Mouse (Mus musculus): ENCODE results near the gene B3gnt2. TPM values are rescaled to one million over a fixed set of nuclear protein-coding genes. Genes with fewer than 3 reads are reported as not detected.

Gene B3gnt2
- polyA plus RNA-seq, 1 experiment from 2014 or later: 2.0 TPM

DNA sequence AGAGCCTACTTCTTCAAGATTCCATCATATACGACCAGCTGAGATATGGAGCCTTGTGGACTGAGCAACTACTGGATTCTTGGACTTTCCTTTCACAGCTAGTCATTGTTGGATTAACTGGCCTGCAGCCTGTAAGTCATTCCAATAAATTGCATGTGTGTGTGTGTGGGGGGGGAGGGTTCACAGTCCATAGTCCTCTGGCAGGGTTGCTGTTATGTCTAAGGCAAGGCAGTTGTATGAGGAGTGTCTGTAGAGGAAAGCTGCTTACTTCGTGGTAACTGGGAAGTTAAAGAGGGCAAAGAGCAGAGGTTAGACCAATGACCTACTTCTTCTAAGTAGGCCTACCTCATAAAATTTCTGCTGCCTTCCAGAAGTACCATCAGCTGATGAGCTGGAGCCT lies 22.9 kb upstream of the B3gnt2 start:
- no peak overlapping the region for H3K4me2 ChIP-seq
- no peak for ATAC-seq (replicated peaks)
- no peak overlapping the region for H3K9ac ChIP-seq
- H3K4me3 ChIP-seq: no peak overlapping the region
- no peaks in the 10 kb centered on the region for H3K9me3 ChIP-seq
- no peak overlapping the region for H3K27ac ChIP-seq
- no peaks in the 10 kb centered on the region for H3K4me1 ChIP-seq
- 87% methylated on average over 2 of the region's 2 CpGs for WGBS
- H3K36me3 ChIP-seq (replicated peaks): no peaks in the 10 kb centered on the region
- no peaks in the 10 kb centered on the region for H3K27me3 ChIP-seq (replicated peaks)

DNA sequence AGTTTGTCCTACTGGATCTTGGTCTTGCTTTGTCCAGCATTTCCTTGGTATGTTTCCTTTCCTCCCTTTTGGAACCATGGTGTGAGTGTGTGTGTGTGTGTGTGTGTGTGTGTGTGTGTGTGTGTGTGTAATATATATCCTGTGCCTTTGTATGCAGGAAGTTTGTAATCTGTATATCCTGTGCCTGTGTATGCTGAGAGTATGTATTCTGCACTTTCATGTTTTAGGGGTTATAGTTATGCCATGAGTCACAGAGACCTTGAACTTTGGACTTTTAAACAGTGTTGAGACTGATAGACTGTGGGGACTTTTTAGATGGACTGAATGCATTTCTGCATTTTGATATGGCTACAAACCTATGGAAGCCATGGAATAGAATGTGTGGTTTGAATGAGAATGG lies 22.2 kb upstream of the B3gnt2 start:
- Histone ChIP-seq H3K9me3 (no peaks in the 10 kb centered on the region), H3K4me1 (no peaks in the 10 kb centered on the region), H3K27ac (no peak overlapping the region), H3K9ac (no peak overlapping the region), H3K27me3 (replicated peaks) (no peaks in the 10 kb centered on the region), H3K4me3 (no peak overlapping the region), H3K36me3 (replicated peaks) (no peaks in the 10 kb centered on the region), H3K4me2 (no peak overlapping the region)
- no peak for ATAC-seq (replicated peaks)

DNA sequence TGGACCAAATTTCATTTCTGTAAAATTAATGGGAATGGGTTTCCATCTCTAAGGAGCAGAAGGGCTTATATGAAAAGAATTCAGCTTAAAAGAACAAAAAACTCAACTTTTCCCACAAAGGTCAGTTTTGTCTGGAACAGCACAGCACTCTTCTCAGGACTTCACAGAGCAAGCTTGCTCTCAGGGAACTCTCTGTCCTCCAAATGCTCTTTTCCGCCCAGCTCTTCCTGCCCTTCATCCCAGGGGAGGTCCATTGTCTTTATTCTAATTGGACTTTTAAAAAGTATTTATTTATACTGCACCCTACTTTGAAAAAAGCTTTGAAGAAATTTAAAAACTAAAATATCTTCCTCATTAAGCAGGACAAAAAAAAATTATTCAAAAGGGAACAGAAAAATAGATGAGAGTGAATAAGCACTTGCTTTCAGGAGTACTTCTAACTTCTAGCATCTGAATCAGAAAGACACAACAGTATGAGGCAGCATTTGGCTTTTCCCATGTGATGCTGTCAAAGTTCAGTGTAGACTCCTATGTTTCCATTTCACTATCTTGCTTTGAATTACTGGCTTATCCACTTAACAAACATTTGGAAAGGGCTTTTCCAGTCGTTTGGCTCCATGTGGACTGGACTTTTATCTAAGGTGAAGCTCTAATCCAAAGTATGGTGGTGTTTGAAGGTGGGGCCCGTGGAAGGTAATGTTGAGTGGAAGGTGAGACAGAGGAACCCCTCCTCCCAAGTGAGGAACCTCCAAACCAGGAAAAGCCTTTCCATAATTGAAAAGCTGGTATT lies 19.8 kb upstream of the B3gnt2 start:
- Histone ChIP-seq H3K4me3 (no peak overlapping the region), H3K9me3 (no peaks in the 10 kb centered on the region), H3K4me1 (peaks cover 5% of the 10 kb centered on the region), H3K27ac (no peak overlapping the region), H3K9ac (no peak overlapping the region), H3K4me2 (no peak overlapping the region), H3K36me3 (replicated peaks) (no peaks in the 10 kb centered on the region), H3K27me3 (replicated peaks) (no peaks in the 10 kb centered on the region)
- ATAC-seq (replicated peaks): no peak
- 71% methylated on average over 3 of the region's 3 CpGs for WGBS

DNA sequence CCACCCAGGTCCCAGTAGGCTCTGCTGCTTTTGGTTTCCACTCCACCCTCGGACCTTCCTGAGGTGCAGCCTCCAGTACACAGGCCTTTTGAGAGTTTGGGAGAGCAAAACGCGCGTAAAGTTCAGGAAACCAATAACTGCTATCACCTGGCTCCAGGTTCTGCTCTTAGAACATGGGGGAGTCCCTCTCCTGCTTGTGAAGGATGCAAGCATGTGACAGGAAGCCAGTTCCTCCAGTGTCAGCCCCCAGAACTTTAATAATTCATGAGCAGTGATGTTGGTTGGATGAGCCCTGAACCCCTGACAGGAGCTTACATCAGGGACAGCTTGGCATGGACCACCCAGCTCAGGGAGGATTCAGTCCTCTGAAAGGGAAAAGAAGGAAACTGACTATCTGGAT lies 18.9 kb upstream of the B3gnt2 start:
- H3K36me3 ChIP-seq (replicated peaks): no peaks in the 10 kb centered on the region
- no peak overlapping the region for H3K4me3 ChIP-seq
- H3K9me3 ChIP-seq: no peaks in the 10 kb centered on the region
- WGBS: 91% methylated on average over 4 of the region's 4 CpGs
- no peak overlapping the region for H3K9ac ChIP-seq
- H3K27me3 ChIP-seq (replicated peaks): no peaks in the 10 kb centered on the region
- H3K27ac ChIP-seq: no peak overlapping the region
- H3K4me1 ChIP-seq: peaks cover 14% of the 10 kb centered on the region
- no peak for ATAC-seq (replicated peaks)
- H3K4me2 ChIP-seq: no peak overlapping the region

DNA sequence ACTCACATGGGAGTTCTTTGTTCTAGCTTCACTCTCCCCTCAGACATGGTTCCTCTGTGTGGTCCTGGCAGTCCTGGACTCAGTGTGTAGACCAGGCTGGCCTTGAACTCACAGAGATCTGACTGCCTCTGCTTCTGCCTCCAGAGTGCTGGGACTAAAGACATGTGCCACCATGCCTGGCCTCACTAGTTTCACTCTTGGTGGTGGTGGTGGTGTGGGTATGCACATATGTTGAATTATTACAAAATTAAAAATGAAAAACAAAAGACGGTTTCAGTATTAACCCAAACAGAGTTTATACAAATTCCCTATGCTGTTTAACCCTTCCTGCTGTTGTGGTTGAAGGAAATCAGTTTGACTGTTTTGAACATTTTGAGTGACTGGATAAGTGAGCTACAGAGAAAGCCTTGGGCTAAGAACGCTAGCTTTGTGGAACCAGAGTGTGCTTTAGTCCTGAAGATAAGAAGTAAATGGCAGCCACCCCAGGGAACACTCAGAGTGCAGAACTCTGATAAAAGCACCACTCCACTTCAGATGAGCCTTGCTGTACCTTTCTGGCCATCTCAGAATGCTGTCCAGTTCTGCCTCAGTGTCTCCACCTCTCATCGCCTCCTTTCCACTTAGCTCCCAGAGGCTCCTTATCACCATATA lies 16.0 kb upstream of the B3gnt2 start:
- Histone ChIP-seq H3K9ac (no peak overlapping the region), H3K4me2 (no peak overlapping the region), H3K36me3 (replicated peaks) (no peaks in the 10 kb centered on the region), H3K9me3 (no peaks in the 10 kb centered on the region), H3K4me1 (peaks cover 25% of the 10 kb centered on the region), H3K27ac (no peak overlapping the region), H3K4me3 (no peak overlapping the region), H3K27me3 (replicated peaks) (no peaks in the 10 kb centered on the region)
- WGBS: 94% methylated on average over 3 of the region's 3 CpGs
- ATAC-seq (replicated peaks): no peak

DNA sequence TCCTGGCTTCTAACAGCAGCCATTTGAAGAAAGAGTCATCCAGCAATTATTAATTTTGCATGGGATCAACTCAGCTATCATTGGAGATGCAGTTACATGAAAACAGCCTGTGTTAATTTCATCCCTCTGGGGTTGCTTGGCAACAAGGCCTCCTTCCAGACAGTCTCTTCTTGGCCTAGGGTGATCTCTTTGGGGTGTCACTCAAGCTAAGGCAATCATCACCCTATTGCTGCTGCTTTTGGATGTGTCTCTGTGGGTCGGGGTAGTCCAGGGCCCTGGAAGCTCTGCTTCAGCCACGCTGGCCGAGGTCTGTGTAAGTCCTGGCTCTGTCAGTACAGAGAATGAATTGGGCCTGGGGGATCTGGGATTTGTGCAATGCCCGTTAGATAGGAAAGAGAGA lies 14.5 kb upstream of the B3gnt2 start:
- no peak overlapping the region for H3K9ac ChIP-seq
- 38% methylated on average over 4 of the region's 4 CpGs for WGBS
- H3K36me3 ChIP-seq (replicated peaks): no peaks in the 10 kb centered on the region
- peaks cover 25% of the 10 kb centered on the region for H3K4me1 ChIP-seq
- H3K9me3 ChIP-seq: no peaks in the 10 kb centered on the region
- peak overlapping the region; percentile 74 for H3K27ac ChIP-seq
- H3K4me3 ChIP-seq: no peak overlapping the region
- no peak overlapping the region for H3K4me2 ChIP-seq
- peak; percentile 94 for ATAC-seq (replicated peaks)
- H3K27me3 ChIP-seq (replicated peaks): no peaks in the 10 kb centered on the region

DNA sequence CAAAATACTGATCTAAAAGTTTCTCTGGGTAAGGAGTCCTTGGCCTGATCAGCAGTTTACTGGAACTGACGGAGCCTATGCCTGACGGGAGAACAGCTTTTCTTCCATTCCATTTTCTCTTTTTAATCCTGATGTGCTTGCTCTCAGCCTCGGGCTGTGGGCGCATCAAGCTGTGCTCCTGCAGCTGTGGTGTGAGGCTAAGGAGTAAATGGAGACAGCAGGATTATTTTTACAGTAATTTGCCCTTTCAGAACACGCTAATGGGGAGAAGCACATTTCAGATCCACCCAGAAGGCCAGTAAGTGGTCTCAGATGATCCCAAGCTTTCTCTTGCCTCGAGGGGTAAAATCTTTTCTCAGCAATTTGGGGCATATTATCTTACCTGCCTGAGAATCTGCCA lies 14.0 kb upstream of the B3gnt2 start:
- WGBS: 29% methylated on average over 6 of the region's 6 CpGs
- no peak overlapping the region for H3K9ac ChIP-seq
- H3K27ac ChIP-seq: peak overlapping the region; percentile 74

DNA sequence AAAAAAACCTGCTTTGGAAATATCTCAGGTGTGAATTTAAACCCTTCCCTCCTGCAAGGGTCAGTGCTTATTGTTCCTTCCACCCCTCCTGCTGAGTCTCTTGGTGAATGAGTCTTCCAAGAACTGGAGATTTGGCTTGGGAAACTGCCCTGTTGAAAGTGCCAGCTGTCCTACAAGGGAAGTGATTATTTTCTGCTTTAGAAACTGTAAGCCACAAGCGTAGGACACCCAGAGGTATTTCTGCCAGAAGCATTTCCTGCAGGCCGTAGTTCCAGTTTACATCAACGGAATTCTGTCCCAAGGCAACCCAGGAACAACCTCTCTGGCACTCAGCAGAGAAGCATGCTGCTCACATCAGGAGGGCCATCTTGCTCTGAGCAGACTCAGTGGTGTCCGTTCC lies 12.6 kb upstream of the B3gnt2 start:
- ATAC-seq (replicated peaks): no peak

More for the DNA sequence above, 14.0 kb upstream of the B3gnt2 start:
- Histone ChIP-seq H3K4me3 (no peak overlapping the region), H3K27me3 (replicated peaks) (no peaks in the 10 kb centered on the region), H3K4me1 (peaks cover 25% of the 10 kb centered on the region), H3K36me3 (replicated peaks) (no peaks in the 10 kb centered on the region), H3K9me3 (no peaks in the 10 kb centered on the region), H3K4me2 (no peak overlapping the region)
- ATAC-seq (replicated peaks): peak; percentile 76

DNA sequence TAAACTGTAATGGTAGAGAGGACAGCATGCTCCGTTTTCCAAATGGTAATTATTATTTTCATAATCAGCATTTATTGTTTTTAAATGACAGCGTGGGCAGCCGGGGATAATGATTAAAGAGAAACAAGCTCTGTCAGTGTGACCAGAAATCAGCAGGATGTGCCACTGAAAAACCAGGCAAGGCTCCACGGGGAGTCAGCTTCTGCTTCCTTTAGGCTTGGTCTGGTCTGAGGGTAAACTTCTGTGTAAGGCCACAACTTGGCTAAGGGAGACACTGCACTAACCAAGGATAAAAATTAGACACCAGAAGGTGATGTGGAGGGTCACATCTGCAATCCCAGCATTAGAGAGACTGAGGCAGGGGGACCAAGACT lies 11.5 kb upstream of the B3gnt2 start:
- H3K36me3 ChIP-seq (replicated peaks): no peaks in the 10 kb centered on the region
- H3K4me1 ChIP-seq: peaks cover 25% of the 10 kb centered on the region
- no peak overlapping the region for H3K27ac ChIP-seq
- H3K9ac ChIP-seq: no peak overlapping the region
- H3K4me2 ChIP-seq: no peak overlapping the region
- no peaks in the 10 kb centered on the region for H3K27me3 ChIP-seq (replicated peaks)
- no peak for ATAC-seq (replicated peaks)
- WGBS: 62% methylated on average over 4 of the region's 4 CpGs
- H3K9me3 ChIP-seq: no peaks in the 10 kb centered on the region
- no peak overlapping the region for H3K4me3 ChIP-seq

More for the DNA sequence above, 12.6 kb upstream of the B3gnt2 start:
- Histone ChIP-seq H3K9me3 (no peaks in the 10 kb centered on the region), H3K27ac (no peak overlapping the region), H3K4me3 (no peak overlapping the region), H3K27me3 (replicated peaks) (no peaks in the 10 kb centered on the region), H3K9ac (no peak overlapping the region), H3K4me2 (no peak overlapping the region), H3K4me1 (peaks cover 25% of the 10 kb centered on the region), H3K36me3 (replicated peaks) (no peaks in the 10 kb centered on the region)
- WGBS: 59% methylated on average over 4 of the region's 4 CpGs

DNA sequence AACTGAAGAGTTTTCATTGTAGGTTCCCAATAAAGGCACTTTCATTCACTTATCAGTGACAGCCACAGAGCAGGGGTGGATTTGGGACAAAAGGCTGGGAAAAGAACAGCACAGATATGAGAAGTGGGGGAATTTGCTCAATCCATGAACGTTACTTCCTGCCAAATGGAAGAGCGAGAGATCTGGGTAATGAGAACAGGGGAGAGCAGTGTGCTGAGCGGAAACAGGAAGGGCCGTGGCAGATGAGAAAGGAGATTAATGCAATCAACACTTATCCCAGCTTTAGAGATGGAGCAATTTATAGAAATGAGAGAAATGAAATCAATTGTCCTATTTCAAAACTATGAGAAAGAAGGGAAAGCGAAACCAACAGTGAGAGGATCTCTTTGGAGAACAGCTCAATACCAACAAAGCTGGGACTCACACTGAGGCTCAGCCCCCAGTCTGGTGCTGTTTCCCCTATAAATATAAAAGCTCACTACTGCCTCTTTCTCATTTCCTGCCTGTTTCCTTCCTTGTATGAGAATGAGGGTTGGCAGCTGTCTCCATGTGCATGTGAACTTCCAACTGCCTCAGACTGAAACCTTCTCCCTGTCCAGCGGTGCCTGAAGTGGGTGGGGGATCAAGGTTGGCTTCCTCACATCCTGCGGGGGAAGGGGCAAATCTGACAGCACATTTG lies 11.0 kb upstream of the B3gnt2 start:
- Histone ChIP-seq H3K4me1 (peaks cover 25% of the 10 kb centered on the region), H3K4me3 (no peak overlapping the region), H3K27ac (no peak overlapping the region), H3K9ac (no peak overlapping the region), H3K36me3 (replicated peaks) (no peaks in the 10 kb centered on the region), H3K4me2 (no peak overlapping the region), H3K9me3 (no peaks in the 10 kb centered on the region), H3K27me3 (replicated peaks) (no peaks in the 10 kb centered on the region)
- 63% methylated on average over 7 of the region's 7 CpGs for WGBS
- no peak for ATAC-seq (replicated peaks)

DNA sequence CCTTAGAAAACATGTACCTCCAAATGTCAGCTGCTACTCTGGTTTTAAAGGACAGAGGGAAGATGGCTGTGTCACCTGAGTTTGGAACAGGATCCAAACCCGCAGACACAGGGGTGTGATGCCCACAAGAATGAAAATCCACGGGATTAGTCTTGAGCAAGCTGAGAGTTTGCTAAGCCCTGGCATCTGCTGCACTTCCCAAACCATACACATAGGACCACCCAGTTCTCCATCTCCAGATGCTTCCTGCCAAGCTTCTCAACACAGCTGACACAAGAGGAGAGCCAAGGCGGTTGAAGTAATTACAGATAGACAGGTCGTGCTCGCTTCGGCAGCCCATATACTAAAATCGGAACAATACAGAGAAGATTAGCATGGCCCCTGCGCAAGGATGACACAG lies 7.8 kb upstream of the B3gnt2 start:
- Histone ChIP-seq H3K27me3 (replicated peaks) (no peaks in the 10 kb centered on the region), H3K27ac (no peak overlapping the region), H3K4me1 (0 out of 2 replicates have a peak, but pooled peaks cover 5% of the 10 kb centered on the region), H3K9ac (no peak overlapping the region), H3K36me3 (replicated peaks) (no peaks in the 10 kb centered on the region), H3K4me2 (no peak overlapping the region), H3K4me3 (no peak overlapping the region), H3K9me3 (no peaks in the 10 kb centered on the region)
- WGBS: 91% methylated on average over 8 of the region's 8 CpGs
- no peak for ATAC-seq (replicated peaks)

DNA sequence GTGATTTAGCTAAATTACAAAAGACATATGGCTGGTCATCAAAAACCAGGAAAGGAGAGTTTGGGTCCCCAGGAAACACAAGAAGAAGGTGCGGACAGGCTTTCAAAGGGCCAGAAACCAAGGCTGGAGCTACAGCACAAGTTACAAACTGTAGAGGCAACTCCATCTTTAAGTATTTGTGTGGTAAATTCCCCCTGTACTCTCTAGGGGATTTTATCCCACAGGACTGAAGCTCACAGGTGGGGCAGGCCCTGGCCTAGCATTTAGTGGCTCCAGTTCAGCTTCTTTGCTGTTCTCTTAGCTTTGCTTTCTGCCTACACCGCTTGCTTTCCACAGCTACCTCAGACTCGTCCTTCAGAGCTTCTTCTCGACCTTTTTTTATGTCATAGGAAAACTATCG lies 6.9 kb upstream of the B3gnt2 start:
- H3K36me3 ChIP-seq (replicated peaks): no peaks in the 10 kb centered on the region
- H3K4me1 ChIP-seq: 0 out of 2 replicates have a peak, but pooled peaks cover under 1% of the 10 kb centered on the region
- H3K27ac ChIP-seq: no peak overlapping the region
- 85% methylated on average over 5 of the region's 5 CpGs for WGBS
- 0 out of 2 replicates have a peak, but pooled peaks cover 3% of the 10 kb centered on the region for H3K27me3 ChIP-seq (replicated peaks)
- H3K4me2 ChIP-seq: no peak overlapping the region
- ATAC-seq (replicated peaks): no peak
- no peak overlapping the region for H3K9ac ChIP-seq
- no peak overlapping the region for H3K4me3 ChIP-seq
- no peaks in the 10 kb centered on the region for H3K9me3 ChIP-seq
